Mouse (Mus musculus): ENCODE results near the gene Bank1. TPM values are rescaled to one million over a fixed set of nuclear protein-coding genes. Genes with fewer than 3 reads are reported as not detected.

The Bank1 gene
- polyA plus RNA-seq, 1 experiment, result 2.8 TPM

DNA sequence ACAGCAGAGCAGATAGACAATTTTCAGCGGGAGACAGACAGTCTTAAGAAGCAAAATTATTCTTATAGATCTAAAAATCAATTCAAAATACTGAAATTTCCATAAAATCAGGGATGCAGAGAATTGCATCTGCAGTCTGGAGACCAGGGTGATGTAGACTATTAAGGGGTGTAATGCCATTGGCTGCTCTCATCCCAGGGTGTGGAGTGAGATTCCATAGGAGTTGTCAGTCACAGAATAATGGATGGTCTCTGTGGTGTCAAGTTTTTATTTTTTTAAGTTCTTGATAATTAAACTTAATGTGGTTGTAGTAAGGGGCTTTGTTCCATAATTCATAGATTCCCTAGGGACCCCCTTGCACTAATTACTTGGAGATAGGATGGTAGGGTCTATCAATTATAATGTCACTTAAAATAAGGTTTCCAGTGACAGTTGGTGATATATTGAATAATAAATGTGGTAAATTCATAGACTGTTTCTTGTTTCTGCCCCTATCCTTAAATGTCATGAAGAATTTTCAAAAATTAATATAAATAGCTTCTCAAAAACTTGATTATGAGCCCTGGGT lies 136.1 kb downstream of the Bank1 start:
- Histone ChIP-seq H3K4me1 (ENCODE audit: control insufficient read depth, insufficient read depth, low read length) (no peaks in the 10 kb centered on the region), H3K4me3 (ENCODE audit: insufficient read depth, low read length) (no peak overlapping the region), H3K27ac (ENCODE audit: insufficient read depth, low read depth, low read length) (no peak overlapping the region)
- TF ChIP-seq CTCF (IDR thresholded peaks at IDR 0.05; ENCODE audit: low read depth, low read length), result no peak
- no peak for TF ChIP-seq POLR2A (IDR thresholded peaks at IDR 0.05; ENCODE audit: borderline replicate concordance, low read depth, low read length)

DNA sequence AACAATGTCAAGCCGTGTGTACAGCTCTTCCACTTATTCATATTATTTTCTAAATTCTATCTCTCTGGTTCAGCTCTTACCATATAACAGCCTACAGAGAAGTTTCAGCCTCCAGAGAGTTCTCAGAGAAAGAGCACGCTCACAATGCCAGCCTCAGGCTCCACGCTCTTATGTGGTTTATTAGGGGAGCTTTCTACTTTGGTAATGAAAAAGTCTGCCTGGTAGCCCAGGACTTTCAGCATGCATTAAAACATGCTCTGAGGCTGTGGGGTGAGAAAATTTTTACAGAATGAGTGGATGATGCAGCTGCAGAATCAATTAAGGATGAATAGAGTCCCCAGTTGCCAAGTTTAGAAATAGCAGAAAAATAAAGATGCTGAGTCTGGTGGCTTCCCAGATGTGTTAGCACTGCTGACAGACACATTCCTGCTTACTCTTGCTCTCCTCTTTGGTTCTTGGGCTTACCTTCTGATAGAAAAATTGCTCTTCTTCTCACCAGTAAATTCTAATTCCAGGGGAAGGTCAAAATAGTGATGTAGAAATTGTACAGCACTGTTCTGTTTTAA lies 139.2 kb downstream of the Bank1 start:
- H3K4me1 ChIP-seq (ENCODE audit: control insufficient read depth, insufficient read depth, low read length), result no peaks in the 10 kb centered on the region
- TF ChIP-seq CTCF (IDR thresholded peaks at IDR 0.05; ENCODE audit: low read depth, low read length), result no peak
- TF ChIP-seq POLR2A (IDR thresholded peaks at IDR 0.05; ENCODE audit: borderline replicate concordance, low read depth, low read length), result no peak
- H3K27ac ChIP-seq (ENCODE audit: insufficient read depth, low read depth, low read length), result no peak overlapping the region
- no peak overlapping the region for H3K4me3 ChIP-seq (ENCODE audit: insufficient read depth, low read length)

DNA sequence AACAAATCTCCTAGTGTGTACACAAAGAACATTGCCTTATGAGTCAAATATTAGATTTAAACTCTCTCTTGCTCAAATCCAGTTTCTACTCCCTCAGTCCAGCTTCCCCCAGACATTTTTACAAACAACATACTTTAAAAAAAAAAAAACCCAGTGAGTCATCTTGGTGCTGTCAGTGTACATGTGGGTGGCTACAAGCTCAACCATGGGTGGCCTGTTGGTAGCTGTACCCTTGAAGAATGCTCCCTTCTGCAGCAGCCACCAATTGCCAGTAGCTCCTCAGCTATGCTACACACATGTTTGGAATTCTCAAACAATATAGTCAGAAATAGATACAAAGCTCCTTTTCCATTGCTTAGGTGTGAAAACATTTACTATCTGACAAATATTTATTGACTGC lies 154.2 kb downstream of the Bank1 start:
- TF ChIP-seq POLR2A (IDR thresholded peaks at IDR 0.05; ENCODE audit: borderline replicate concordance, low read depth, low read length) (no peak), CTCF (IDR thresholded peaks at IDR 0.05; ENCODE audit: low read depth, low read length) (no peak)
- Histone ChIP-seq H3K27ac (ENCODE audit: insufficient read depth, low read depth, low read length) (no peak overlapping the region), H3K4me1 (ENCODE audit: control insufficient read depth, insufficient read depth, low read length) (no peaks in the 10 kb centered on the region), H3K4me3 (ENCODE audit: insufficient read depth, low read length) (no peak overlapping the region)

DNA sequence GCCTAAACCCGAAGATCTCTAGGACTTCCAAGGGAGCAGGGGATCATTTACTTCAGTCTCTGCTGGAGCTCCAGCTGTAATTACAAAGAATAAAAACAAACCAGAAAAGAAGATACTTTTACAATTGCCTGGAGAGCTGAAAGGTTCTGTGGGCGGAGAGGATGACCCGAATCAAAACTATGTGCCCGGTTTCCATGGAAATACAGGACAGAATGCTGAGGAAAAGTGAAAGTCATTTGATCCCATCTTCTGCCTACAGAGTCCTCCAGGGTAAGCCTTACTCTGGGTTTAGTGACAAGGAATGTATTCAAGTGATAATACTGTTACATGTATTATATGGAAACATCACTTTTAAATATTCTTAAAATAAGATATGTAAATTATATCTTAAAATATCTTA lies 157.8 kb downstream of the Bank1 start:
- Histone ChIP-seq H3K4me3 (ENCODE audit: insufficient read depth, low read length) (no peak overlapping the region), H3K27ac (ENCODE audit: insufficient read depth, low read depth, low read length) (no peak overlapping the region), H3K4me1 (ENCODE audit: control insufficient read depth, insufficient read depth, low read length) (no peaks in the 10 kb centered on the region)
- TF ChIP-seq POLR2A (IDR thresholded peaks at IDR 0.05; ENCODE audit: borderline replicate concordance, low read depth, low read length), result no peak

DNA sequence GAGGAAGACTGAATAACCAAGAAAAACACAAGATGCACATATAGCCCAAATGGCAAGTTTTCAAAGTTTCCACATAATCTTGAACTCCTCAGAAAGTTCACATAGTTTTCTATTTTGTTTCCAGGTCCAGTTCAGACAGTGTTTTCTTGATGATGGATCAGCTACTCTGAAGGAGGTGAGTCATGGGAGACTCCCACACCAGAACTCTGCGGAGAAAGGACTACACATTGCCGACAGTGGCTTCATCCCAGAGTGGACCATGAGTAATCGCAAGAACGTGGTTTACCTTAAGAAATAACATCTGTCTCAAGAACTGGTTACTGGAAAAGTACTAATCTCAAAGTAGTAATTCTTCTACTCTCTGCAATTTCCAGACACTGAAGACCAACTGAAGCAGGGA lies 159.2 kb downstream of the Bank1 start:
- TF ChIP-seq CTCF (IDR thresholded peaks at IDR 0.05; ENCODE audit: low read depth, low read length) (no peak), POLR2A (IDR thresholded peaks at IDR 0.05; ENCODE audit: borderline replicate concordance, low read depth, low read length) (no peak)
- no peak overlapping the region for H3K27ac ChIP-seq (ENCODE audit: insufficient read depth, low read depth, low read length)

DNA sequence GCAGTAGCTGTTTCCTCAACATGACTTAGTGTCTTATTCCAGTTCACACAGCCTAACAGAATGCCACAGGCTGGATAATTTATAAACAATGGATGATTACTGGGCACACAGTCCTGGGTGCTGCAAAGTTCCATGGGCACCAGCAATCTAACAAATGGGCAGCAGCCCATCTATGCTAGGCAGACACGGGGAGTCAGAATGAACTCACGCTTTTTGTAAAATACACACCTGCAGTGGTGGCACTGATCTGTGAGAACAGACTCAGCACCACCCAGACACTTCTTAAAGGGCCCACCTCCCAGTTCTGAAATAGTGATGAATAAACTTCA lies 159.9 kb downstream of the Bank1 start:
- H3K27ac ChIP-seq (ENCODE audit: insufficient read depth, low read depth, low read length), result no peak overlapping the region
- no peak overlapping the region for H3K4me3 ChIP-seq (ENCODE audit: insufficient read depth, low read length)
- no peaks in the 10 kb centered on the region for H3K4me1 ChIP-seq (ENCODE audit: control insufficient read depth, insufficient read depth, low read length)
- TF ChIP-seq POLR2A (IDR thresholded peaks at IDR 0.05; ENCODE audit: borderline replicate concordance, low read depth, low read length) (no peak), CTCF (IDR thresholded peaks at IDR 0.05; ENCODE audit: low read depth, low read length) (no peak)

More for the DNA sequence above, 159.2 kb downstream of the Bank1 start:
- H3K4me1 ChIP-seq (ENCODE audit: control insufficient read depth, insufficient read depth, low read length), result no peaks in the 10 kb centered on the region
- no peak overlapping the region for H3K4me3 ChIP-seq (ENCODE audit: insufficient read depth, low read length)

DNA sequence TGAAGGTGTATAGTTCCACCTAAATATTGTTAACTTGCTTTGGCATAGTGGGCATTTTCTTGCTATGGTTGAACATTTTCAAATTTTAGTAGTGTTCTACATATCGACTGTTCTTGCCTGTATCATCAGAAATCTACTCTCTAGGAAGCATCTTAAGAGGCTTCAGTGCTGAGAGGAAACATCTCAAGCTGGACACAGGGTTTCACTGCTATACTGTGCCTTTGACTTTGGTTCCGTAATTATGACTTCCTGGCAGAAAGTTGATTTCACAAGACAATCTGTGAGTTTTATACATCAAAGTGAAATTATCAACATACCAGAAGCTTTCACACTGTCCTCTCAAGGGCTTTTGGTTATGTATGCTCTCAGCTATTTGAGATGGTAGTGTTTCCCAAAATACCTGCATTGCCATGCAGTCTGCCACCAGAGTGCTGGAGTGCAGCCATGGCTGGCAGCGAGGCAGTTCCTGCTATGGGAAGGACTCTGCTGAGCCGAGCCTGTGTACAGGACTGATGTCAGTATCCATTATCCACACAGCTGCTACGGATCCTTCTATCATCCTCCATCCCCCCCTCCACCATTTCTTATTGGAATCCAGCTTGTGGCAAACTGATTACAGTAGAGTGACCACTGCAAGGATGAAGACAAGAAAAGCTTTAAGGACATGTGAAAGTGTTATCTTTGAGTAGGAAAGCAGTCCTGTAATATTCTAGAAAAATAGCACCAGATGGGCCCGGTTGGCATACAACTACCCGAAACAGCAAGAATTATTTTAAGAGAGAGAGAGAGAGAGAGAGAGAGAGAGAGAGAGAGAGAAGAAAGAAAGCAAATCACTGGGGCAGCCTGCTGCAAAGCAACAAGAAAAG lies 160.5 kb downstream of the Bank1 start:
- no peak overlapping the region for H3K27ac ChIP-seq (ENCODE audit: insufficient read depth, low read depth, low read length)
- no peak for TF ChIP-seq POLR2A (IDR thresholded peaks at IDR 0.05; ENCODE audit: borderline replicate concordance, low read depth, low read length)
- no peak for TF ChIP-seq CTCF (IDR thresholded peaks at IDR 0.05; ENCODE audit: low read depth, low read length)
- H3K4me3 ChIP-seq (ENCODE audit: insufficient read depth, low read length), result no peak overlapping the region
- H3K4me1 ChIP-seq (ENCODE audit: control insufficient read depth, insufficient read depth, low read length), result no peaks in the 10 kb centered on the region

DNA sequence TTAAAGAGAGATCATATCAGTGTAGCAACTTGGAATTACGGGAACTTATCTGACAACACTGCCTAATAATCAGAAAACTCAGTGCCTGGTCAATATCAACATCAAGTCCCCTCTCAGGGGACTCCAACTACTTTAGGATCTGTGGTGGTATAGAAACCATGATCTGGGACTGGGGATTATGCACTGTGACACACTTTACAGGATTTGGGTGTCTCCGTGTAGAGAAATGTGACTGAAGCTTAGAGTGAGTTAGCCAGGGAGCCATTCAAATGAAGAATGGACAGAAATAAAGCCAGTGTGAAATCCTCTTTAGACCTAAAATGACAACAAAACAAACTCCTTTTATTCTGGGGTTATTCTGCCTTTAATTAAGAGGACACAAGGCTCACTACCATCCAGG lies 167.8 kb downstream of the Bank1 start:
- TF ChIP-seq CTCF (IDR thresholded peaks at IDR 0.05; ENCODE audit: low read depth, low read length) (no peak), POLR2A (IDR thresholded peaks at IDR 0.05; ENCODE audit: borderline replicate concordance, low read depth, low read length) (no peak)
- H3K4me1 ChIP-seq (ENCODE audit: control insufficient read depth, insufficient read depth, low read length), result no peaks in the 10 kb centered on the region
- no peak overlapping the region for H3K4me3 ChIP-seq (ENCODE audit: insufficient read depth, low read length)
- H3K27ac ChIP-seq (ENCODE audit: insufficient read depth, low read depth, low read length), result no peak overlapping the region

DNA sequence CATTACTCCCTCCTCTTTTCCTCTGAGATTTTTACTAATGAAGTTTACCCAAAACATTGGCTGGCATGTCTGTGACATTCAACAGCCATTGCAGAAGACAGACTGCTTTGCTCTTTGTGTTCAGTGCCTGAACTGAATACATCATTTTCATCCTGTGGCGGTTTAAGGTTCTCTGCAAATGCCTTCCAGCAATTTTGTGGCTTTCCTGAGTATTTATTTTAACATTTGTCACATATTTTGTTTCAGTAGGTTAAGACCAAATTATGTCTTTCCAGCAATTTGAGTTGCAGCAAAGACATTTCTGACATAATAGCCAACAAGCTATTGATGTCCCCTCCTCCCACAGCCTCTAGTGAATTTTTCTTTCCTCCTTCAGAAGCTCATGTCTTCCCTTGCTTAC lies 170.3 kb downstream of the Bank1 start:
- Histone ChIP-seq H3K27ac (ENCODE audit: insufficient read depth, low read depth, low read length) (no peak overlapping the region), H3K4me3 (ENCODE audit: insufficient read depth, low read length) (no peak overlapping the region), H3K4me1 (ENCODE audit: control insufficient read depth, insufficient read depth, low read length) (no peaks in the 10 kb centered on the region)
- TF ChIP-seq CTCF (IDR thresholded peaks at IDR 0.05; ENCODE audit: low read depth, low read length), result no peak

DNA sequence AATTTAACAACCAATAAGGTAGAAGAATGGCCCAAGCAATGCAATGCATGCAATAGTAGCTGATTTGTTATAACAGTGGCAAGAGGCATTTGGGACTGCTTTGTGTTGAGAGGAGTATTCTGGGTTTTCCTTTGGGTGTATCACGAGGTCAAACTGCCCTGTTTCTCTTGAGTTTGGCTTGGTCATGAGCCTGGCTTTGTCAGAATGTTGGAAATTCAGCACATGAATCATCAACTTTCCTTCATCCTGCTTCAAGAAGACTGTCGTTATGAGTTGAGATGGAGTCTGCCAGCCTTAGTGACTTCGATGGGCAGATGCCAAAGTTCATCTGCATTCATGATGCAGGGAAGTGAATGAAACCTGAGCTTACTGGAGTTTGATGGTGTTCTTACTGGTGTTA lies 175.0 kb downstream of the Bank1 start:
- H3K27ac ChIP-seq (ENCODE audit: insufficient read depth, low read depth, low read length), result no peak overlapping the region
- no peaks in the 10 kb centered on the region for H3K4me1 ChIP-seq (ENCODE audit: control insufficient read depth, insufficient read depth, low read length)
- TF ChIP-seq POLR2A (IDR thresholded peaks at IDR 0.05; ENCODE audit: borderline replicate concordance, low read depth, low read length) (no peak), CTCF (IDR thresholded peaks at IDR 0.05; ENCODE audit: low read depth, low read length) (no peak)

More for the DNA sequence above, 175.0 kb downstream of the Bank1 start:
- no peak overlapping the region for H3K4me3 ChIP-seq (ENCODE audit: insufficient read depth, low read length)
